Mouse (Mus musculus): ENCODE measurements around the gene Pik3r1.

DNA sequence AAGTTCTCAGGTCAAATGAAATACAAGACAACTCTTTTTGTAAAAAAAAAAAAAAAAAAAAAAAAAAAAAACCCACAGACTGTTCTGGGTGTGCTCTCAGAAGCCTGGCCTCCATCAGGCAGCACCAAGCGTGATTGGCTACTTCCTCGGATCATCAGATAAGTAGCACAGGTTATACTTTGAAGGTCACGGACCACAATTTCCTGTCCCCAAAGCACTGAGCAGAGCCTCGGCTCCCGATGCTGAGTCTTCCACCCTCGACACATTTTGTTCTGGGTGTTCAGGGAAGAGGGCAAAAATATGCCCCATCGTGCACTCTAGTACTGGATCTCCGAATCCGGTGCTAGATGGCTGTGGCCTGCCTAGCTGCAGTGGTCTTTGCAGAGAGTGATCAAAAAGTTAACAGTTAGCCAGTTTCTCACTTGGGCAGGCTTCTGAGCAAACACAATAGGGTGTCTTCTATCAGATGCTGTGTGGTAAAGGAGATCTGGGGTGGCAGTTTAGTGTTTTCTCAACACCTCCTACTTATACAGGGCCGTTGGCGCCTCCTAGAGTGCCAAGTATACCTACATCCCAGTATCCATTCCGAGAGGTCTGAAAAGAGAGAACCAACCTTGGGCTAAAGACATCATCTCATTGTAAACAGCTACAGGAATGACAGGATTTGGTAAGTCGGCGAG, 65.8 kb downstream of the Pik3r1 start:
- no peak for TF ChIP-seq FLI1 (IDR thresholded peaks at IDR 0.05; ENCODE audit: low read length)
- TF ChIP-seq GATA1 (IDR thresholded peaks at IDR 0.05; ENCODE audit: borderline replicate concordance, low read length): no peak

Measured in megakaryocyte, embryonic 14.5 days (primary cell).